Mouse (Mus musculus) bone marrow macrophage, adult 2 months (primary cell): Measurements from ENCODE around the gene E330017A01Rik.

Experiments used
- CTCF ChIP-seq: IDR thresholded peaks from 2 replicates; pipeline ENCODE4 v1.5.1; 2012; ENCODE audit warnings: low read depth, mild to moderate bottlenecking, low read length, moderate library complexity
- POLR2A ChIP-seq: IDR thresholded peaks from 2 replicates; pipeline ENCODE4 v1.6.1; 2012; ENCODE audit warnings: mild to moderate bottlenecking, low read depth, low read length, borderline replicate concordance

DNA sequence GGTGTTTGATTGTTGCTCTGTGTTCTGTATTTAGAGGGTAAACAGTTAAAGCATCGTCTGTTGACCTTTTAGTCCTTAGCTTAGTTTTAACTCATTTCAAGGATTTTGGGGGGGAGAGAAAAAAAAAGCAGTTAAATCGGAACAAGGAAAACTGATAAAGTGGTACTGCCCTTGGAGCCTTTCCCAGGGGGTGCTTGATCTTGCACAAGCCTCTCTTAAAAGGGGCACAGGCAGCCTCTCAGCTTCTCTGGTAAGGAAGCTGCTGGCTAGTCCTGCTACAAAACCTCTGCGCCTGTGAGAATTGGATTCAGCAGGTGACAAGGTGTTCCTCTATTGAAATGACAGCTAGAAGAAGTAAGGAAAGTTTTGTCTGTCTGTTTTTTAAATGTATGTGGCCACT, 16.2 kb downstream of the E330017A01Rik start:
- TF ChIP-seq CTCF (no peak), POLR2A (no peak)
